Mouse (Mus musculus) urinary bladder, postnatal 36 days (tissue): ENCODE results near the gene Eng.
A peak's percentile ranks its signal among the peaks of the same experiment; 100 is the strongest.

Source experiments
- DNase-seq, 2 experiments: peaks; one replicate each; pipeline ENCODE4 v3.0.0; 2022; ENCODE audit warnings: low spot score in 2 of 2, mixed read lengths in 1 of 2

Gene Eng

DNA sequence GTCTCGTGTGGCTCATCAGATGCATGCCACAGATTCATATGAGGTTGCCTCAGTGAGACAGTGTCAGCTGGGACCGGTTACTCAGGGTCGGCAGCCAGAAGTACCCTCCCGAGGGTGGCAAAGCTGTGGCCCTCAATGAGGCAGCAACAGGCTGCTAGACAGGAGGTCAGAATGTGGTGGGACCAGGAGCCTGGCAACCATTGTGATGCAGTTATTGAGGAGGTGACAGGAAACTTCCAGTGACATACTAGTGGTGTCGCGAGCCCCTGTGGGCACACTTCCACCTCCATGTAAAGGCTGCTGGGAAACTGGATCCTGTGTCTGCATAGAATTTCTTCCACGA lies 24.9 kb upstream of the Eng start, which contains the start of gene Ak1:
Ak1 (plus strand) TSS at position 242 of the 343 bp plus-strand sequence.
- DNase-seq, result no peak

- DNase-seq, result no peak
Observed at GRCm38 (mm10) chr2:32624111-32624748, 22.2 kb upstream of the Eng start.

GRCm38 (mm10) chr2:32625212-32625872 lies 21.1 kb upstream of the Eng start:
- DNase-seq, result peak; percentile 42 to 67

DNA sequence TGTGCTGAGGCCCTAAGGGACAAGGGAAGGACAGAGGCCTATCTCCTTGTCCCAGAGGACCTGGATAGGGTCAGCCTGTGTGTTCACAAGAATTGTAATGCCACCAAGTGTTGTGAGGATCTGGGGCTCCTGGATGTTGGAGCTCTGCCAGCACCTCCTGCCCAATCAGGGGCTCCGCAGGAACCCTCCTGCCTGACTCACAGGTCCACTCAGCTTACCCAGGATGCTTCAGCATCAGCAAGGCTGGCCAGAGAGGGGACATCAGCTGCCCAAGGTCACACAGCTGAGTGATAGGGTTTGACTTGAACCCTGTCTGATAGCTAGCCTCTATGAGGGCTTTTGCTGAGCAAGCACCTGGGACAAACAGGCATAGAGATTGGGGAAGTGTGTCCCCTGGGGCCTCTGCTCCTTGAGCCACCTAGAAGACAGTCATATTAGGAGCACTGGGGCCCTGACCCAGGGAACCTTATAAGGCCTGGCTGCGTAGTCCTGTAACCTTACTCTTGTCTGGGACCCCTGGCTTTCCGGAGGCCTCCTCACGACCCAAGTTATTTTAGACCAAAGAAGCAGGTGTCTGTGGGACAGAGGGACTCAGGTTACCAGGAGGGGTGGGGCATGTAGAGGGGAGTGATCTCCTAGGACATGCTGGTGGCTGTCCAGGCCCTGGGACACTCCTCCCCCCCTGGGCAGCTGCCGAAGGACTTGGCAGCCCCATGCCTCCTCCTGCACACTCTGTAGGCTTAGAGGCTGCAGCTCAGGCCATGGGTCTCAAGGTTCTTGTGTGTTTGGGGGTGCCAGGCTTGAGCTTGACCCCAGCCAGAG lies 20.3 kb upstream of the Eng start:
- peak in 1 of 2 experiments; percentile 51 for DNase-seq

- no peak for DNase-seq
Observed at GRCm38 (mm10) chr2:32627266-32628043, 18.9 kb upstream of the Eng start.

GRCm38 (mm10) chr2:32628044-32628550 lies 18.3 kb upstream of the Eng start:
- DNase-seq, result peak in 1 of 2 experiments; percentile 31

DNA sequence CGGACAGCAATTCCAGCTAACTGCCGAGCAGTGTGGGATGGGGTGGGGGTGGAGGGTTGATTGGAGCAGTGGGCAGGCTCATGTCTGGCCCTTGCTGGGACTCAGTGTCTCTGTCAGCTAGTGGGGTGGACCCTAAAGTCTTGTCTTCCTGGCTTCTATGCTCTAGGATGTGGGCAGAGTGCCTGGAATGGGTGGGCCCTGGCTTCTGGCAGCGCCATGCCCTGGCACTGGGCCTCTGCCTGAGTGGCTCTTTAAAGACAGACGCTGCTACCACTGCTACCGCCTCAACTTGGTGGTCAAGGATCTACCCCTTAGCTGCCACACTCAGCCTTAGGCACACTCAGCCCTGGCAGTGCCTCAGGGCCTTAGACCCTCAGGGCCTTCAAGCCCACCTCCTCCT lies 17.7 kb upstream of the Eng start:
- peak; percentile 65 to 79 for DNase-seq

DNA sequence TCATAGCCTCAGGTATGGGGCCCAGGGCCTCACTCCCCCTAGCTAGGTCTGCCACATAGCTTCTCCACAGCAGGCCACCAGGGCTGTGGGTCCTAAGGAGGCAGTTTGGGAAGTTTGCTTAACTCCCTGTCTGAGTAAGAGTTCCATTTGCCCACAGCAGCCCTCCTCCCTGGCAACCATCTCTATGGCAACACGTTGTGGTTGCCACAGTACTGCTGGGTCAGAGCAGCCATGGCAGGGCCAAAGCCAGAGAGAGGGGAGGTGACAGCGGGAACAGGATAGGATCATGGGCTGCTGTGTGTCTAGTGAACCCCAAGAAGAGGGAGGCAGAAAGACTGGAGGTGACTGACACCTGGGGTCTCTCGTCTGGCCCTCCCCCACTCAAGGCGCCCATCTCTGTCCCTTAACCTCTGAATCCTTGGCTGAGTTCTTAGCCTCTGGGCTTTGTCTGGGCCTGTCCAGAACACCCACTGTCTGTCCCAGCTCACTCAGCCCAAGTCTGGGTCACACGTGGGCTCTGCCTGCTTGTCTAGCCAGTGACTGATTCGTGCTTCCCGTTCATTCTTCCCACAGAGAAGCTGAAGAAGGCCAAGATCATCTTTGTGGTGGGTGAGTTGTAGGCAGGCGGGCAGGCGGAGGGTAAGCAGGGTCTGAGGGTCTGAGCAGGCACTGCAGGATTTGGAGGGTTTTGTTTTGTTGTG lies 17.0 kb upstream of the Eng start:
- peak; percentile 73 to 77 for DNase-seq

DNA sequence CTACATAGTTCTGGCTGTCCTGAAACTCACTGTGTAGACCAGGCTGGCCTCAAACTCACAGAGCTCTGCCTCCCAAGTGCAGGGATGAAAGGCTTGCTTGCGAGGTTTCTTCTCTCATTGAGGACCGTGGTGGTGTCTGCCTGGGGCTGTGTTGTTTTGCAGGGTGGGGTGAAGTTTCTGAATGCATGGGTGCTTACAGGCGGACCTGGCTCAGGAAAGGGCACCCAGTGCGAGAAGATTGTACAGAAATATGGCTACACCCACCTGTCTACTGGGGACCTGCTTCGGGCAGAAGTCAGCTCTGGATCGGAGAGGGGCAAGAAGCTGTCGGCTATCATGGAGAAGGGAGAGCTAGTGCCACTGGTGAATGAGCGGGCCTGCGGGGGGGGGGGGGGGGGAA lies 16.4 kb upstream of the Eng start:
- no peak for DNase-seq

GRCm38 (mm10) chr2:32631046-32631445 lies 15.3 kb upstream of the Eng start:
- no peak for DNase-seq

DNA sequence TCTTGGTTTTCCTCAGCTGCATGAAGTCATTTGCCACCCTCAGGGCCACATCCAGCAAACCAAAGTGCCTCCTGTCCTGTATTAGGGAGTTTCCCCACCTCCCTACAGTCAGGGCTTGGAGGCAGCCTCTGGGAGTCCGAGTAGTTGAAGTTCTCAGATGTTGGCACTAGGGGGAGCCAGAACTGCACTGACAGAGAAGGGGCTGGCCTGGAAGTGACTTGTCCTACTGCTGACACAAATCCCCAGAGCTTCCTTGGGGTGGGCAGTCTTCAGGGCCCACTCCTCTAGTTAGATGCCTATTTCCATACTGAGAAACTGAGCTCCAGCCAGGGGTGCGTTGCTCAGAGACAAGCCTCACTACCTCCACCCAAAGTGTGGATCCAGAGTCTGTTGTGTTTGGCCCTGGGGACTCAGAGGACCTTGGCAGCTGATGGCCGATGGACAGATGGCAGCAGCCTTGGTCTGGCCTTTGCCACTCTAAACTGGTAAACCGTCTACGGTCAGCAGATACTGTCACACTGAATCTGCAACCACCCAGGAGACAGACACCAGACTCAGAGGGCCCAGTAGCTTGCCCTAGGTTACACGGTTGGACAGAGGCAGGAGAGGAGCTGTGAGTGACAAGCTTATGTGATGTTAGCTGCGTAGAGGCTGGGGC lies 14.5 kb upstream of the Eng start:
- peak in 1 of 2 experiments; percentile 80 for DNase-seq

DNA sequence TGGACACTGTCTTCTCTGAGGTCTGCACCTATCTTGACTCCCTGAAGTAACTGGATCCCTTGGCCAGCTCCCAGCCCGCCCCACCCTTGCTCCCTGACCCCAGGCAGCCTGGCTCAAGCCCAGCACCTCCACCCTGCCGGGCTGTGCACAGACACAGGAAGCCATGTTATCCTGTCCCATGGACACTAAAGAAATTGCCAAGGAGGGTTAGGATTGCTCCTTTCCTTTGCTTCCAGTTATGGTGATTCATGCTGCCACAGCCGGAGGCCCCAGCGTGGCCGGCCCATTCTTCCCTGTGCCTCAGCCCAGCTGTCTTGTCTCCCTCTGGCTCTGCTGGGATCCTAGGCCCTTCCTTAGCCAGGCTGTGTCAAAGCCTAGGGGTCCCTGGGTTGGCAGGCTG lies 12.7 kb upstream of the Eng start:
- no peak for DNase-seq

GRCm38 (mm10) chr2:32634277-32635105 lies 11.9 kb upstream of the Eng start:
- no peak for DNase-seq

GRCm38 (mm10) chr2:32636617-32637016 lies 9.8 kb upstream of the Eng start:
- DNase-seq, result no peak

GRCm38 (mm10) chr2:32637778-32638281 lies 8.6 kb upstream of the Eng start:
- DNase-seq, result no peak

DNA sequence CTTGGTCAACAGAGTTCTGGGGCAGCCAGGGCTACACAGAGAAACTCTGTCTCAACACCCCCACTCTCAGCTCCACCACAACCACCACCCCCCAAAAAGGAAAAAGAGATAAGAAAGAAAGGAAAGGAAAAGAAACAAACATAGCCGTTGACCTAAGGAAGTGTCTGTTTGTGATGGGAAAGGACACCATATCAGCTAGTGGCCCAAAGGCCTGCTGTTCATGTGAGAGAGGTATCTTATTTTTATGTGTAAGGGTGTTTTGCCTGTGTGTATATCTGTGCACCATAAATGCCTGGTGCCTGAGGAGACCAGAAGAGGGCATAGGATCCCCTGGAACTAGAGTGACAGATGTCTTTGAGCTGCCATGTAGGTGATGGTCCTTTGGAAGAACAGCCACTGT lies 6.8 kb upstream of the Eng start:
- no peak for DNase-seq

- no peak for DNase-seq
Observed at GRCm38 (mm10) chr2:32640550-32641051, 5.8 kb upstream of the Eng start.

GRCm38 (mm10) chr2:32641810-32642209 lies 4.6 kb upstream of the Eng start:
- DNase-seq, result no peak

DNA sequence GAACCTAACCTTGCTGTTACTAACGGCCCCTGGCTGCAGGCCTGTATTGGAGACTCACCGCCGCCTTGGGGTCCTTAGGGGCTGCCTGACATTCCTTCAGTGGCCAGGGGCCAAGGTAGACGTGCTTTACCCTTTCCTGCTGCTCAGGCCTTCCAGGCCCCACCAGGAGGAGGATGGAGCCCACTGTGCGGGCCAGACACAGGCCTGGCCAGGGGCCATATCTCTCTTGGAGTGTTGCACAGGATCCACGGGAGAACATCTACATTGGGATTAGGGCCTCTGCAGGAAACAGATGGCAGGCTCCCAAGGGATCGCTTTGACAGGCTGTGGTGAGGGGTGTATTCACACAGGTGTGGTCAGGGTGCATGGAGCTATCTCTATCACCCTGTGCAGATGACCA lies 3.6 kb upstream of the Eng start:
- DNase-seq, result no peak
